Mouse (Mus musculus): ENCODE measurements around the gene Rasgrp2.

DNA sequence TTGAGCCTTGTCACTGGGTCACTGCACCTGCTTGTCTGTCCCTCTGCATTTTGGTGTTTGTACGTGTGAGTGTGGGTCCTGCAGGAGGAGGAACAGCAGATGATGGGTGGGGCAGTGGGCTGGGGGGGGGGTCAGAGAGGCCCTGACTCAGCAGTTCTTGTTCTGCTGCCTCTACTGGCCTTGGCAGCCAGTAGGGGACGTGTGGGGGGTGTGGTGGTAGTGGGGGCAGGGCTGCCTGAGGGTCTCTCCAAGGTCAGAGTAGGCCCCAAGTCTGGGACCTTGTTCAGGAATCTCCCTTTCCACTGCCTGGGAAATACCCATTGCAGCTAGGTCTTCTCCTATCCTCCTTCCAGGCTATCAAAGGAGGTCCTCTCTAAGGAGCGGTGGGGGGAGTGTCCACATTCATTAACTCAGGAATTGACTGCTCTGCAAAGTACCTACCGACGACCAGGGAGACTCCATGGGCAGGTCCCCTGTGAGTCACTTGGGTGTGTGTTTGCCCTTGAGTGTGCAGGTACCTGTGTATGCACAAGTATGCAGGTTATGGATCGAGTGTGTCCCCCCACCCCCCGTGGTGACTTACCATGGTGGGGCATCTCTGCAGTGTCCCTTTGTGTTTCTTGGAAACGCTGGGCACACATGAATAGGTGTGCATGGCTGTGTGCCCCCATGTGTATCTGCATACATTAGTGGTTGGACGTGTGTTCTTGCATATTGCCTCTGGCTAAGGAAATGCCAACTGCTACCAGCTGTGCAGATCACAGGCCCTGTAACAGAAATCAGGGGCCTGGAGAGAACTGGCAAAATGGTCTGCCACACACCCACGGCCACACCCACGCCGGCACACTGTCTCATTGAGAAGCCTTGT is 18.0 kb downstream of the Rasgrp2 start:
- TF ChIP-seq CTCF (IDR thresholded peaks at IDR 0.05; ENCODE audit: borderline replicate concordance, extremely low read depth, insufficient read depth, insufficient read length) (no peak), POLR2A (IDR thresholded peaks at IDR 0.05; ENCODE audit: borderline replicate concordance, extremely low read depth, insufficient read depth, insufficient read length, poor library complexity, severe bottlenecking) (no peak)

Measured in brain, embryonic 14.5 days (tissue).